Mouse (Mus musculus): ENCODE measurements around the gene Cracr2b. TPM values are rescaled to one million over a fixed set of nuclear protein-coding genes. Genes with fewer than 3 reads are reported as not detected.

The Cracr2b gene
- total and polyA plus RNA-seq, 2 experiments from 2014 or later = 23.9 to 134 TPM

DNA sequence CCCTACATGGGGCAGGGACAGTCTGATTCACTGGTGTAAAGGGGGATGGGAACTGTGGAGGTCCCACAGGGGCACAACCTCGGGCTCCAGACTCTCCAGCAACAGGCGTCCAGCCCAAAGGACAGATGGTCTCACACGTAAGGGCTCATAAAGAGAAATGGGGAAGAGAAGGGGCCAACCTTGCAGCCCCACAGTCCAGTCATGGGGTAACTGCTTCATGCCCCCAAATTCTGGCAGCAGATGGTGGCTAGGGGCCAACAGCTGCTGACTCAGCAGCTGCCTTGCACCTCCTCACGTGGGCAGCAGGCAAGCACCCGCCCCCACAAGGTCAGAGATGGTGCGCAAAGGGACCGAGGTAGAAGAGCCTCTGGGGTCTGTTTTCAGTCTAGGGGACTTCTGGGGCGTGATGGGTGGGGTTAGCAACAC is 28.7 kb upstream of the Cracr2b start:
- Histone ChIP-seq H3K9ac (replicated peaks; ENCODE audit: low read depth, low read length) (no peak overlapping the region), H3K9me3 (replicated peaks; ENCODE audit: control insufficient read depth, low read length) (no peaks in the 10 kb centered on the region), H3K4me2 (ENCODE audit: low read depth, low read length) (no peak overlapping the region), H3K36me3 (replicated peaks; ENCODE audit: control insufficient read depth, insufficient read depth, low read length) (peaks cover 20% of the 10 kb centered on the region), H3K27ac (ENCODE audit: low read depth) (no peak overlapping the region), H3K4me1 (ENCODE audit: control insufficient read depth, insufficient read depth) (peaks cover 28% of the 10 kb centered on the region), H3K4me3 (ENCODE audit: low read depth, low read length) (no peak overlapping the region), H3K27me3 (ENCODE audit: control insufficient read depth, insufficient read depth, low read length) (no peaks in the 10 kb centered on the region)
- ATAC-seq (ENCODE audit: insufficient read depth, low read depth) (no peak), DNase-seq (ENCODE audit: low spot score) (no peak)
- TF ChIP-seq CTCF (IDR thresholded peaks at IDR 0.05; ENCODE audit: low read depth) (no peak), EP300 (IDR thresholded peaks at IDR 0.05; ENCODE audit: low read depth) (no peak)
- WGBS = 73% methylated on average over 8 of the region's 8 CpGs

DNA sequence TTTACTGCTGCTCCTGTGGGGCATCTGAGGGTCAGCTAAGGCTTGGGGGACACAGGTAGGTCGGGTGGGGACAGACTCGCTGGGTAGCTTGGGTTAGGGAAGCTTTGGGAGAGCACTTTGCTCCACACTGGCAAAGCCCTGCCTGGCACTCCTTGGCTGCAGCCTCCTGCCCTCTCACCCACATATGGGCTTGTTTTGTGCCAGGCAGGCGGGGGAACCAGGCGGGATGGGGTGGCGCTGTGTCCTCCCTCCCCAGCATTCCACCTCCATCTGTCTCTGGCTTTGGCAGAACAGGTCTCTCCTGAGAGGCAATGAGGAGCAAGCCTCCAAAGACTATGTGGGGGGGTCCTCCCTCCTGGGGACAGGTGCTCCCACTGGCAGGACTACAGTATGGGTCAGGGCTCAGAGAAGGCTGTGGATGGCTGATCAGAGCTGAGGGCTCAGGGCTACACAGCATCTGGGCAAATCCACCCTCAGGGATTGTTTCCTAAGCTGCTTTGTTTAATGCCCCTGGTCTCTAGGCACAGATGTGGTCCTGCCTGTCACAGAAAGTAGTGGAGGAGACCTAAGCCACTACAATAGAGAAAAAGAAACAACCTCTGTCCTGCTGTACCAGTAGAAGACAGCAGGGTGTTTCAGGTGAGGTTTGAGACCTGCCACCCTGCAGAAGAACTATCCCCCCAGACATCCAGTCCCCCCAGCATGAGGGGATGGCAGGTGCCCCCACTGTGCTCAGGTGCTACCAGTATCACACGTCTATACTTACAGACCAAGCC is 28.0 kb upstream of the Cracr2b start:
- DNase-seq (ENCODE audit: low spot score) = no peak
- H3K9me3 ChIP-seq (replicated peaks; ENCODE audit: control insufficient read depth, low read length) = no peaks in the 10 kb centered on the region

DNA sequence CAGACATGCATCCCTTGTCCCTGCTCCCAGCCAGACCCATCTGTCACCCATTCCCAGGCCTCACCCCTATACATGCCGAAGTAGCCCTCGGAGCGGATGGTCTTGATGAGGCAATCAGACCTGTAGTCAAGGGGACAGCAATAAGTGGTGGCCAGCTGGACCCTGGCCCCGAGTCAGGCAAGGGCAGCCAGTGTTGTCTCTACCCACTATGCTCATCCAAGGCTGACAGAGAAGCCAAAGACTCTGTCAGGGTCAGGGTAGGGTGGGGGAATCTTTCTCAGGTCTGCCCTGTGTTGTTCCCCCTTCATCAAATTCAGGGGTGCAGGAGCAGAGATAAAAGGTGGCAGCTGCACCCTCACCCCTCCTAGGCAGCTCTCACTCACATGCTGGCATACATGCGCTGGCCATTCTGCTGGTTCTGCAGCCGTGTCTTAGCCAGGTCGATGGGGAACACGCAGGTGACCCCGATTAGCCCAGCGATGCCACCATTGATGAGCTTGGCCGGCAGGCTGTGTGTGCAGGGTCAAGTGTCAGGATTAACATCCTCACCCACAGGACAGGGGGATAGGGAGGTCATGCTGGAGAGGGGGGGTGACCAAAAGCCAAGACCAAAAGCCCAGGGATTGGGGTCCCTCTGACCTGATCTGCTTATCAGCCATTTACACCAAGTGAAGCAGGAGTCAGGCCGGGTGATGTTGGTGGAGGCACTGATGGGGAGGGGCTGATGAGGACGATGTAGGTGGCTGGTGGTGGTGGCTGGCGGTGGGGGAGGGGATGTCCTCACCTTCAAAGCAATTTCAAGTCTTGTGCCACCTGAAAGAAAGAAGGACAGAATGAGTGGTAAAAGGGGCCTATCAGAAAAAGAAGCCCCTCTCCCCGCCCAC is 27.1 kb upstream of the Cracr2b start:
- Histone ChIP-seq H3K9me3 (replicated peaks; ENCODE audit: control insufficient read depth, low read length) (no peaks in the 10 kb centered on the region), H3K9ac (replicated peaks; ENCODE audit: low read depth, low read length) (peak overlapping the region; percentile 27; the same call in 1 of the 2 replicates), H3K27me3 (ENCODE audit: control insufficient read depth, insufficient read depth, low read length) (no peaks in the 10 kb centered on the region), H3K27ac (ENCODE audit: low read depth) (no peak overlapping the region), H3K4me2 (ENCODE audit: low read depth, low read length) (peak overlapping the region; percentile 88), H3K4me3 (ENCODE audit: low read depth, low read length) (peak overlapping the region; percentile 59), H3K36me3 (replicated peaks; ENCODE audit: control insufficient read depth, insufficient read depth, low read length) (peaks cover 20% of the 10 kb centered on the region), H3K4me1 (ENCODE audit: control insufficient read depth, insufficient read depth) (peaks cover 27% of the 10 kb centered on the region)
- TF ChIP-seq CTCF (IDR thresholded peaks at IDR 0.05; ENCODE audit: low read depth) = no peak
- no peak for TF ChIP-seq EP300 (IDR thresholded peaks at IDR 0.05; ENCODE audit: low read depth)
- DNase-seq (ENCODE audit: low spot score) = no peak
- no peak for ATAC-seq (ENCODE audit: insufficient read depth, low read depth)
- 81% methylated on average over 15 of the region's 15 CpGs for WGBS

More for the DNA sequence above, 28.0 kb upstream of the Cracr2b start:
- WGBS = 76% methylated on average over 6 of the region's 6 CpGs
- Histone ChIP-seq H3K27ac (ENCODE audit: low read depth) (peak overlapping the region; percentile 3; the same call in 1 of the 2 replicates), H3K36me3 (replicated peaks; ENCODE audit: control insufficient read depth, insufficient read depth, low read length) (peaks cover 20% of the 10 kb centered on the region), H3K4me1 (ENCODE audit: control insufficient read depth, insufficient read depth) (peaks cover 28% of the 10 kb centered on the region), H3K9ac (replicated peaks; ENCODE audit: low read depth, low read length) (no peak overlapping the region), H3K4me3 (ENCODE audit: low read depth, low read length) (no peak overlapping the region), H3K4me2 (ENCODE audit: low read depth, low read length) (no peak overlapping the region), H3K27me3 (ENCODE audit: control insufficient read depth, insufficient read depth, low read length) (no peaks in the 10 kb centered on the region)
- TF ChIP-seq CTCF (IDR thresholded peaks at IDR 0.05; ENCODE audit: low read depth) = no peak
- TF ChIP-seq EP300 (IDR thresholded peaks at IDR 0.05; ENCODE audit: low read depth) = no peak
- ATAC-seq (ENCODE audit: insufficient read depth, low read depth) = no peak

DNA sequence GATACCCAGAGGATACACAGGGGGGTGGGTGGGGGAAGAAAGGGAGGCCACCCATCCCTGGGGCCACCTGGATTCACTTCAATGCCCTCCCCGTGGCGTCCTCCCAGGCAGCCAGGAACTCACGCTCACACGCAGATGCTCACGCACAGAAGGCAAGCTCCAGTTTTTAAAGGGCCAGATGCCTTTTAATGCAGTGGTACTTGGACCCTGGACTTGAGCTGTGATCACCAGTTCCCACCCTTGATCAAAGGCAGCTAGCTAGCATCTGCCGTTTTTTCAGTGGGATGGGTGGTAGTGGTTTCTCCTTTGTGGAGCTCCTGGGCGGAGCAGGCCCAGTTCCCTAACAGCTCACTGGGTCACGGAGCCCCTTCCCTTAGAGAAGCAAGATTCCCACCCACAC is 26.4 kb upstream of the Cracr2b start:
- Histone ChIP-seq H3K36me3 (replicated peaks; ENCODE audit: control insufficient read depth, insufficient read depth, low read length) (peaks cover 20% of the 10 kb centered on the region), H3K9ac (replicated peaks; ENCODE audit: low read depth, low read length) (peak overlapping the region; percentile 47), H3K4me3 (ENCODE audit: low read depth, low read length) (peak overlapping the region; percentile 59), H3K27me3 (ENCODE audit: control insufficient read depth, insufficient read depth, low read length) (no peaks in the 10 kb centered on the region), H3K27ac (ENCODE audit: low read depth) (peak overlapping the region; percentile 52), H3K4me2 (ENCODE audit: low read depth, low read length) (peak overlapping the region; percentile 88), H3K9me3 (replicated peaks; ENCODE audit: control insufficient read depth, low read length) (no peaks in the 10 kb centered on the region), H3K4me1 (ENCODE audit: control insufficient read depth, insufficient read depth) (peaks cover 23% of the 10 kb centered on the region)
- no peak for TF ChIP-seq CTCF (IDR thresholded peaks at IDR 0.05; ENCODE audit: low read depth)
- TF ChIP-seq EP300 (IDR thresholded peaks at IDR 0.05; ENCODE audit: low read depth) = no peak
- DNase-seq (ENCODE audit: low spot score) (no peak), ATAC-seq (ENCODE audit: insufficient read depth, low read depth) (no peak)
- WGBS = 19% methylated on average over 8 of the region's 8 CpGs

DNA sequence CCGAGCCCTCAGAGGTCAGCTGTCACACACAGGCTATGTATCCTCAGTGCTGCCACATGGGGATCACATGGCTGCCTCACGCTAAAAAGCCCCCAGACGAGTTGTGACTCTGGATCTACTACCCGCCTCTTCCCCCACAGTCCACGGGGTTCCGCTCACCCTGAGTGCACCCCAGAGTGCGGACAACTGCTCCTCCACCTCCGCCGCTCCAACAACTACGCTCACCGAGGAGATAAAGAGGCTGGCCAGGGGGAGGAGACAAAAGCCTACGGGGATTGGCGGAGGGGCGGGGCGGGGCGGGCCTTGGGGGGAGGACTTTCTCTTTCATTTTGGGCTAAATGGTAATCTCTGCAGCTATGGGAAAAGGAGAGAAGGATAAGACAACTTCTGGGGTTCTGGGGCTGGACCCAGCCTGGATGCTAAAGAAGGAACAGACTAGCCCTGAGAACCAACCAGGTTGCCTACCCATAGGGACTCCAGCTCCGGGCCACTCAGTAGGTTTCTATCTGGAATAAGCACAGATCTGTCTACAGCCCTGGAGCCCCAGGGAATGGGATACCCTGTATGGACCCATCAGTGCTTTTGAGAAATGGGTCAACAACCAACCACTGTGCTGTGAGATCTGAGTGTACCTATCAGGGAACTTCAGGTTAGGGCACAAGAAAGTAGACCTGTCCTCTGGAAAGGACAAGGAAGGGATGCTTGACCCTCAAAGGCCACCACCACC is 25.6 kb upstream of the Cracr2b start:
- DNase-seq (ENCODE audit: low spot score) = peak; percentile 63

More for the DNA sequence above, 25.6 kb upstream of the Cracr2b start:
- Histone ChIP-seq H3K4me1 (ENCODE audit: control insufficient read depth, insufficient read depth) (peaks cover 23% of the 10 kb centered on the region), H3K9ac (replicated peaks; ENCODE audit: low read depth, low read length) (peak overlapping the region; percentile 47), H3K9me3 (replicated peaks; ENCODE audit: control insufficient read depth, low read length) (no peaks in the 10 kb centered on the region), H3K4me3 (ENCODE audit: low read depth, low read length) (peak overlapping the region; percentile 59), H3K36me3 (replicated peaks; ENCODE audit: control insufficient read depth, insufficient read depth, low read length) (peaks cover 19% of the 10 kb centered on the region), H3K4me2 (ENCODE audit: low read depth, low read length) (peak overlapping the region; percentile 88), H3K27me3 (ENCODE audit: control insufficient read depth, insufficient read depth, low read length) (no peaks in the 10 kb centered on the region), H3K27ac (ENCODE audit: low read depth) (peak overlapping the region; percentile 52)
- 3% methylated on average over 17 of the region's 17 CpGs for WGBS
- TF ChIP-seq EP300 (IDR thresholded peaks at IDR 0.05; ENCODE audit: low read depth) = no peak
- peak; percentile 18; the same call in 1 of the 2 replicates for ATAC-seq (ENCODE audit: insufficient read depth, low read depth)
